Mouse (Mus musculus): Measurements from ENCODE around the gene Gstm7. TPM values are rescaled to one million over a fixed set of nuclear protein-coding genes. Genes with fewer than 3 reads are reported as not detected.

The Gstm7 gene
- polyA plus RNA-seq, 1 experiment from 2014 or later = 33.3 TPM

GRCm38 (mm10) chr3:107931134-107931533, 483 bp downstream of the Gstm7 start:
- Histone ChIP-seq H3K4me2 (replicated peaks) (peak overlapping the region; percentile 62), H3K4me3 (peak overlapping the region; percentile 34), H3K4me1 (peaks cover 14% of the 10 kb centered on the region; the same call in 1 of the 2 replicates), H3K9me3 (no peaks in the 10 kb centered on the region), H3K36me3 (no peaks in the 10 kb centered on the region), H3K9ac (0 out of 2 replicates have a peak overlapping the region, but pooled peaks have one; percentile 40), H3K27ac (peak overlapping the region; percentile 55; the same call in 1 of the 2 replicates), H3K27me3 (no peaks in the 10 kb centered on the region)
- 62% methylated on average over 2 of the region's 2 CpGs for WGBS
- no peak for ATAC-seq (ENCODE audit: low FRiP score, low read depth)

GRCm38 (mm10) chr3:107929731-107930130, 1.9 kb downstream of the Gstm7 start:
- no peaks in the 10 kb centered on the region for H3K36me3 ChIP-seq
- peaks cover 14% of the 10 kb centered on the region; the same call in 1 of the 2 replicates for H3K4me1 ChIP-seq
- no peaks in the 10 kb centered on the region for H3K27me3 ChIP-seq
- no peak overlapping the region for H3K4me2 ChIP-seq (replicated peaks)
- H3K4me3 ChIP-seq = no peak overlapping the region
- no peak for ATAC-seq (ENCODE audit: low FRiP score, low read depth)
- no peak overlapping the region for H3K9ac ChIP-seq
- H3K9me3 ChIP-seq = no peaks in the 10 kb centered on the region
- H3K27ac ChIP-seq = no peak overlapping the region
- 89% methylated on average over 4 of the region's 4 CpGs for WGBS

- Histone ChIP-seq H3K9ac (no peak overlapping the region), H3K27ac (no peak overlapping the region), H3K4me1 (peaks cover 14% of the 10 kb centered on the region; the same call in 1 of the 2 replicates), H3K4me3 (no peak overlapping the region), H3K9me3 (no peaks in the 10 kb centered on the region), H3K36me3 (no peaks in the 10 kb centered on the region), H3K4me2 (replicated peaks) (no peak overlapping the region), H3K27me3 (no peaks in the 10 kb centered on the region)
- no peak for ATAC-seq (ENCODE audit: low FRiP score, low read depth)
- WGBS = 84% methylated on average over 4 of the region's 4 CpGs
Measured at GRCm38 (mm10) chr3:107929243-107929642, 2.4 kb downstream of the Gstm7 start.

- ATAC-seq (ENCODE audit: low FRiP score, low read depth) = no peak
- 82% methylated on average over 11 of the region's 11 CpGs for WGBS
- Histone ChIP-seq H3K27ac (no peak overlapping the region), H3K9me3 (no peaks in the 10 kb centered on the region), H3K4me2 (replicated peaks) (no peak overlapping the region), H3K27me3 (no peaks in the 10 kb centered on the region), H3K36me3 (no peaks in the 10 kb centered on the region), H3K9ac (no peak overlapping the region), H3K4me3 (no peak overlapping the region), H3K4me1 (peaks cover 14% of the 10 kb centered on the region; the same call in 1 of the 2 replicates)
Measured at GRCm38 (mm10) chr3:107928691-107929090, 2.9 kb downstream of the Gstm7 start.

GRCm38 (mm10) chr3:107927841-107928240, 3.8 kb downstream of the Gstm7 start:
- Histone ChIP-seq H3K36me3 (no peaks in the 10 kb centered on the region), H3K9me3 (no peaks in the 10 kb centered on the region), H3K9ac (no peak overlapping the region), H3K4me3 (no peak overlapping the region), H3K27me3 (no peaks in the 10 kb centered on the region), H3K27ac (no peak overlapping the region; the same call in 1 of the 2 replicates), H3K4me1 (peaks cover 14% of the 10 kb centered on the region; the same call in 1 of the 2 replicates), H3K4me2 (replicated peaks) (no peak overlapping the region)
- 82% methylated on average over 3 of the region's 3 CpGs for WGBS
- no peak for ATAC-seq (ENCODE audit: low FRiP score, low read depth)

GRCm38 (mm10) chr3:107925335-107925734, 6.3 kb downstream of the Gstm7 start:
- 90% methylated on average over 3 of the region's 3 CpGs for WGBS
- no peak overlapping the region for H3K9ac ChIP-seq
- no peak overlapping the region for H3K4me3 ChIP-seq
- H3K9me3 ChIP-seq = no peaks in the 10 kb centered on the region
- no peaks in the 10 kb centered on the region for H3K36me3 ChIP-seq
- no peak overlapping the region for H3K27ac ChIP-seq
- no peaks in the 10 kb centered on the region for H3K27me3 ChIP-seq
- H3K4me2 ChIP-seq (replicated peaks) = no peak overlapping the region
- H3K4me1 ChIP-seq = peaks cover 7% of the 10 kb centered on the region; the same call in 1 of the 2 replicates
- no peak for ATAC-seq (ENCODE audit: low FRiP score, low read depth)

- no peak overlapping the region for H3K4me3 ChIP-seq
- H3K4me2 ChIP-seq (replicated peaks) = no peak overlapping the region
- no peaks in the 10 kb centered on the region for H3K4me1 ChIP-seq
- H3K9me3 ChIP-seq = no peaks in the 10 kb centered on the region
- WGBS = 87% methylated on average over 5 of the region's 5 CpGs
- H3K36me3 ChIP-seq = no peaks in the 10 kb centered on the region
- no peaks in the 10 kb centered on the region for H3K27me3 ChIP-seq
- ATAC-seq (ENCODE audit: low FRiP score, low read depth) = no peak
- H3K9ac ChIP-seq = no peak overlapping the region
- no peak overlapping the region for H3K27ac ChIP-seq
Measured at GRCm38 (mm10) chr3:107920348-107920747, 11.3 kb downstream of the Gstm7 start.

GRCm38 (mm10) chr3:107917783-107918408, 13.7 kb downstream of the Gstm7 start:
- 54% methylated on average over 7 of the region's 7 CpGs for WGBS
- Histone ChIP-seq H3K4me2 (replicated peaks) (no peak overlapping the region), H3K4me1 (no peaks in the 10 kb centered on the region), H3K9ac (no peak overlapping the region), H3K27ac (no peak overlapping the region), H3K27me3 (no peaks in the 10 kb centered on the region), H3K36me3 (no peaks in the 10 kb centered on the region), H3K9me3 (no peaks in the 10 kb centered on the region), H3K4me3 (no peak overlapping the region)
- no peak for ATAC-seq (ENCODE audit: low FRiP score, low read depth)

- Histone ChIP-seq H3K4me1 (no peaks in the 10 kb centered on the region), H3K27me3 (no peaks in the 10 kb centered on the region), H3K9me3 (no peaks in the 10 kb centered on the region), H3K4me2 (replicated peaks) (no peak overlapping the region), H3K4me3 (no peak overlapping the region), H3K9ac (no peak overlapping the region), H3K27ac (no peak overlapping the region), H3K36me3 (no peaks in the 10 kb centered on the region)
- no peak for ATAC-seq (ENCODE audit: low FRiP score, low read depth)
- WGBS = 79% methylated on average over 3 of the region's 3 CpGs
Measured at GRCm38 (mm10) chr3:107917097-107917496, 14.5 kb downstream of the Gstm7 start.

- H3K9ac ChIP-seq = no peak overlapping the region
- WGBS = 79% methylated on average over 15 of the region's 15 CpGs
- no peak overlapping the region for H3K4me2 ChIP-seq (replicated peaks)
- no peak for ATAC-seq (ENCODE audit: low FRiP score, low read depth)
- H3K4me1 ChIP-seq = no peaks in the 10 kb centered on the region
- no peaks in the 10 kb centered on the region for H3K36me3 ChIP-seq
- H3K9me3 ChIP-seq = no peaks in the 10 kb centered on the region
- H3K27me3 ChIP-seq = no peaks in the 10 kb centered on the region
- H3K27ac ChIP-seq = no peak overlapping the region
- no peak overlapping the region for H3K4me3 ChIP-seq
Measured at GRCm38 (mm10) chr3:107916674-107917073, 14.9 kb downstream of the Gstm7 start.

GRCm38 (mm10) chr3:107905942-107906341, 25.7 kb downstream of the Gstm7 start:
- H3K4me2 ChIP-seq (replicated peaks) = no peak overlapping the region
- no peak overlapping the region for H3K9ac ChIP-seq
- H3K27ac ChIP-seq = no peak overlapping the region
- 51% methylated on average over 6 of the region's 6 CpGs for WGBS
- H3K27me3 ChIP-seq = no peaks in the 10 kb centered on the region
- no peaks in the 10 kb centered on the region for H3K9me3 ChIP-seq
- no peak overlapping the region for H3K4me3 ChIP-seq
- H3K36me3 ChIP-seq = no peaks in the 10 kb centered on the region
- peaks cover 5% of the 10 kb centered on the region for H3K4me1 ChIP-seq
- no peak for ATAC-seq (ENCODE audit: low FRiP score, low read depth)

GRCm38 (mm10) chr3:107900955-107901673, 30.5 kb downstream of the Gstm7 start:
- H3K36me3 ChIP-seq = peaks cover 28% of the 10 kb centered on the region
- no peaks in the 10 kb centered on the region for H3K9me3 ChIP-seq
- H3K4me2 ChIP-seq (replicated peaks) = no peak overlapping the region
- H3K27ac ChIP-seq = no peak overlapping the region
- no peak overlapping the region for H3K9ac ChIP-seq
- no peak for ATAC-seq (ENCODE audit: low FRiP score, low read depth)
- H3K27me3 ChIP-seq = no peaks in the 10 kb centered on the region
- WGBS = 49% methylated on average over 11 of the region's 11 CpGs
- peaks cover 10% of the 10 kb centered on the region for H3K4me1 ChIP-seq
- no peak overlapping the region for H3K4me3 ChIP-seq
